Mouse (Mus musculus): Measurements from ENCODE around the gene Tcf15.

Gene Tcf15

GRCm38 (mm10) chr2:152128597-152128996 is 14.8 kb upstream of the Tcf15 start:
- no peak for DNase-seq

- no peak for DNase-seq
Measured at GRCm38 (mm10) chr2:152129778-152130177, 13.6 kb upstream of the Tcf15 start.

- DNase-seq, result no peak
Measured at GRCm38 (mm10) chr2:152132016-152132415, 11.3 kb upstream of the Tcf15 start.

GRCm38 (mm10) chr2:152132691-152133090 is 10.7 kb upstream of the Tcf15 start:
- DNase-seq, result no peak

- DNase-seq, result no peak
Measured at GRCm38 (mm10) chr2:152139191-152139987, 4.0 kb upstream of the Tcf15 start.

- no peak for DNase-seq
Measured at GRCm38 (mm10) chr2:152140941-152141340, 2.4 kb upstream of the Tcf15 start.

GRCm38 (mm10) chr2:152141491-152141890 is 1.9 kb upstream of the Tcf15 start:
- no peak for DNase-seq

GRCm38 (mm10) chr2:152142046-152142445 is 1.3 kb upstream of the Tcf15 start:
- DNase-seq, result no peak

- no peak for DNase-seq
Measured at GRCm38 (mm10) chr2:152142571-152142970, 790 bp upstream of the Tcf15 start.

GRCm38 (mm10) chr2:152144158-152144450 is 743 bp downstream of the Tcf15 start:
- DNase-seq, result no peak

- DNase-seq, result no peak
Measured at GRCm38 (mm10) chr2:152144501-152144900, 1.1 kb downstream of the Tcf15 start.

- DNase-seq, result no peak
Measured at GRCm38 (mm10) chr2:152145711-152146110, 2.4 kb downstream of the Tcf15 start.

GRCm38 (mm10) chr2:152147079-152147478 is 3.7 kb downstream of the Tcf15 start:
- DNase-seq, result no peak

GRCm38 (mm10) chr2:152148675-152149074 is 5.3 kb downstream of the Tcf15 start:
- no peak for DNase-seq

- no peak for DNase-seq
Measured at GRCm38 (mm10) chr2:152149891-152150290, 6.5 kb downstream of the Tcf15 start.

- DNase-seq, result no peak
Measured at GRCm38 (mm10) chr2:152150373-152150772, 7.0 kb downstream of the Tcf15 start.

- no peak for DNase-seq
Measured at GRCm38 (mm10) chr2:152153361-152153760, 10.0 kb downstream of the Tcf15 start.

GRCm38 (mm10) chr2:152155414-152156208 is 12.2 kb downstream of the Tcf15 start:
- no peak for DNase-seq

GRCm38 (mm10) chr2:152156471-152156870 is 13.1 kb downstream of the Tcf15 start:
- no peak for DNase-seq

- DNase-seq, result no peak
Measured at GRCm38 (mm10) chr2:152159487-152159886, 16.1 kb downstream of the Tcf15 start.

GRCm38 (mm10) chr2:152166257-152166656 is 22.9 kb downstream of the Tcf15 start:
- no peak for DNase-seq

- DNase-seq, result no peak
Measured at GRCm38 (mm10) chr2:152167851-152168290, 24.5 kb downstream of the Tcf15 start.

- no peak for DNase-seq
Measured at GRCm38 (mm10) chr2:152169377-152169776, 26.0 kb downstream of the Tcf15 start.

GRCm38 (mm10) chr2:152174861-152175260 is 31.5 kb downstream of the Tcf15 start:
- no peak for DNase-seq
